Mouse (Mus musculus) lung, postnatal 10 days (tissue): ENCODE data around the gene Ncoa4.
"Not testable (repeated sequence)": the region's sequence is repeated elsewhere in the genome, so short reads cannot be mapped to it uniquely, and the experiment has no call there.

ENCODE experiments used
- DNase-seq: peaks from one replicate; pipeline ENCODE4 v3.0.0; 2021

Gene Ncoa4

GRCm38 (mm10) chr14:32159690-32160246 lies at the start of gene Ncoa4:
Gene Ncoa4 (plus strand): TSS chr14:32159865.
- peak; percentile 99 for DNase-seq

DNA sequence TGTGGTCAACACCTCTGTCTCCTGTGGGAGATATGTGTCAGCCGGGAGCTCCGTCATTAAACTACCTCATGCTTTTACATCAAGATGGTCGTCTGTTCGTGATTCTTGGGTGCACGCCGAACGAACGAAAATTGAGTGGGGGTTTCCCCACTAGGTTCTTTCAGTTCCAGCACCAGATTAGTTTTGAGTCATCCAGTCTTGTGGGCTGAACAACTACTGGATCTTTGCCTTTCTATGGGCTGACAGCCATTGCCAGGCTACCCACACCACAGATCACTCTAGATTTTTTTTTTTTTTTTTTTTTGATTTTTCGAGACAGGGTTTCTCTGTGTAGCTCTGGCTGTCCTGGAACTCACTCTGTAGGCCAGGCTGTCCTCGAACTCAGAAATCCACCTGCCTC lies 47.5 kb upstream of the Ncoa4 start:
- not testable (repeated sequence) for DNase-seq

DNA sequence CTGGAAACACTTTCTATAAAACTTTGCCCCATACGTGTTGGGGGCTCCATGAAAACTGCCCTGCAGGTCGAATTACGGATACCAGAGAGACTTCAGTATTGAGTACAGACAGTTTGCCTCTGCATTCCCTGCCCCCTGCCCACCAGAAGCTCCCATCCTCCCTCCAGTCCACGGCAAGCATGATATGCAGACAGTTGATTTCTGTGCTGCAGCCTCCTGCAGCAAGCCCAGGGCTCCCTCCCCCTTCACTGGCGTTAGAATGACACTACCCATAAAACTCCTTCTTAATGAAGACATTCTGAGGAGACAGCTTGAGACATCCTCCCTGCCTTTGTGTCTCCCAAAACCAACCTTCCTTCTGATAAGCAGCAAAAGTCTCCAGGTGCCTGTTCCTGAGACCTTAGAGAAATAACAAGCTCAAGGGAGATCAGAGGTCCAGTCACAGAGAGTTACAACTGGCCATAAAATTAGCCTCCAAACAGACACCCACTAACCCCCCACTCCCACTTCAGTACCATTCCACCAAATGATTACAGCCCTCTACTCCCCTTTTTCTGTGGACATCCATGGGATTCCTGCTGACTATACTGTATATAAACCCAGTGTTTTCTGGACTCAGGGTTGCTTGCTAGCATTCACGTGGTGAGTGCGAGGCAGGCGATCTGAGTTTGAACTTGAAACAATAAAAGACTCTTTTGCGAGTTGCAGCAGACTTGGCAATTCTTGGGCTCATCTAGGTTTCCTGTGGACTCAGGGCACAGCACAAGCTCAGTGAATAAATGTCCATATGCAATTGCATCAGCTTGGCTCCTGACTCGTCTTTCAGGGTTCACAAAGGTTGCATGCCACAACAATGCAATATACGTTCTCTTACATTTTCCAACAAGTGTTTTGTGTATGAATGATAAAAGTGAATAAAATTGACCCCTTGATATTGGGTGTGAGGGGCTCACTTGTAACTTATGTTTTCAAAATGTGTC lies 38.4 kb upstream of the Ncoa4 start:
- DNase-seq, result no peak

DNA sequence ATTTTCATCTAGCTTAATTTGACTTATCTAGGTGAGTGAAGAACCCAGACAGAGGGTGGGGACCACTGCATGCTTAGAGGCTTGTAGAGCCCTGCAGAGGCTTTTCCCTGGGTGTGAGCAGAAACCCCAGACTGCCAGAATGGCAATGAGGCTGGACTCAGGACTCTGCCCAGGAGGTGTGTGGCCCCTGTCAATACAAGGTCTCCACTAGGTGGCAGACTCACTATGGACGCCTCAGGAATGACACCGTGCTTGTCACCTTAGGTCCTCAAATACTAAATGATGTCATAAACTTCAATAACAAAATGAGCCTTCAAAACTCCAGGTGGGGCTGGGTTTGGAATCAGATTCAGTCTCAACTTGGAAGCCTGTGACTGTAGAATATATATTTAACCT lies 37.7 kb upstream of the Ncoa4 start:
- peak; percentile 37 for DNase-seq

GRCm38 (mm10) chr14:32124261-32124660 lies 35.4 kb upstream of the Ncoa4 start:
- no peak for DNase-seq

DNA sequence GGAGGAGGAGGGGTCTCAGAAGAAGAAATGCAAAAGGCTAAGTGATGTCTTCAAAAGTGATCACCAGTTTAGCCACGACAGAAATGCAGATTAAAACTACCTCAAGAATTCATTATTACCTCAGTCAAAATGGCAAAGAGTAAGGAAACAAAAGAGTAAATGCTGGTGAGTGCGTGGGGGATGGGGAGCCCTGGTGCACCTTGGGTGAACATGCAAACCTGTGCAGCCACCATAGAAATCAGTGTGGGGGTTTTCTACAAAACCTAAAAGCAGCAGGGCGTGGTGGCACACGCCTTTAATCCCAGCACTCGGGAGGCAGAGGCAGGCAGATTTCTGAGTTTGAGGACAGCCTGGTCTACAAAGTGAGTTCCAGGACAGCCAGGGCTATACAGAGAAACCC lies 34.4 kb upstream of the Ncoa4 start:
- not testable (repeated sequence) for DNase-seq

GRCm38 (mm10) chr14:32128409-32128808 lies 31.3 kb upstream of the Ncoa4 start:
- no peak for DNase-seq

- DNase-seq, result no peak
Measured at GRCm38 (mm10) chr14:32131836-32132235, 27.8 kb upstream of the Ncoa4 start.

- no peak for DNase-seq
Measured at GRCm38 (mm10) chr14:32134293-32134692, 25.4 kb upstream of the Ncoa4 start.

DNA sequence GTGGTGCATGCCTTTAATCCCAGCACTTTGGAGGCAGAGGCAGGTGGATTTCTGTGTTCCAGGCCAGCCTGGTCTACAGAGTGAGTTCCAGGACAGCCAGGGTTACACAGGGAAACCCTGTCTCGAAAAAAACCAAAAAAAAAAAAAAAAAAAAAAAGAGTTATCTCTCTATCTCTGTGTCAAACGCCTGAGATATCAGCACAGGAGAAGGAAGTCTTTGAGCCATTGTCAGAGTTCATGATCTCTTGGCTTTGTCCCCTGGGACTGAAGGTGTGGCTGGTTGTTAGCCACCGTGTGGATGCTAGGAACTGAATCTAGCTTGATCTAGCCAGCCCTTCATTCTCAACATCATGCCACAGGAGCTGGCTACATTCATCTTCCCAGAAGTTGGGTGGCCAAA lies 23.2 kb upstream of the Ncoa4 start:
- DNase-seq, result not testable (repeated sequence)

GRCm38 (mm10) chr14:32140359-32140965 lies 19.2 kb upstream of the Ncoa4 start:
- no peak for DNase-seq

- no peak for DNase-seq
Measured at GRCm38 (mm10) chr14:32141723-32142122, 17.9 kb upstream of the Ncoa4 start, which contains the start of gene Msmb. Gene Msmb (plus strand): TSS chr14:32142023.

DNA sequence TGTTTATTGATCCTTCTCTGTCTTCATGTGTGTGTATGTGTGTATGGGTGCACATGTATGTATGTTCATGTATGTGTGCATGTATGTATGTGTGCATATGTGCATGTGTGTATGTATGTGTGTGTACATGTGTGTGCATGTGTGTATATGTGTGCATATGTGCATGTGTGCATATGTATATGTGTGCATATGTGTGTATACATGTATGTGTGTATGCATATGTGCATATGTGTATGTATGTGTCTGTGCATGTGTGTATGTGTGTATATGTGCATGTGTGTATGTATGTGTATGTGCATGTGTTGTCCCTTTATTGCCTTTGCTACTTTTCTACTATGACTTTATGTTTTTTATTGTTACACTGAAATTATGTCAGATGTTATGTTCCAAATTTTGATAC lies 14.9 kb upstream of the Ncoa4 start:
- no peak for DNase-seq

DNA sequence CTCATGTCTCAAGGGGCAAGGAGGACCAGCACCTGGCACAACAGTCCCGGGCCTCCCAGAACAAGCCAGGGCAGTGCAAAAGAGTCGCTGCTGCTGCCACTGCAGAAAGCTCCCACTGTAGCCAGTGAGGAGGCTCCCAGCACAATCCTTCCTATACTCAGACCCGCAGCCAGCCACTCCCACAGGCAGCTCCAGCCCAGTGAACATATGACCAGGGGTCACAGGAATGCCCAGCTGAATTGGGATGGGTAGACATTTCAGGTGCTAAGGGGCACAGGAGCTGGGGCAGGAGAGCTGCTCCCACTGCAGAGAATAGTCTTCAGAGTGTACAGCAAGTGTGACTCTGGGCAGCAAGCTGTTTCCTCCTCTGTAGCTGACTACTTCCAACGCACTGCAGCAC lies 14.3 kb upstream of the Ncoa4 start:
- DNase-seq, result no peak

DNA sequence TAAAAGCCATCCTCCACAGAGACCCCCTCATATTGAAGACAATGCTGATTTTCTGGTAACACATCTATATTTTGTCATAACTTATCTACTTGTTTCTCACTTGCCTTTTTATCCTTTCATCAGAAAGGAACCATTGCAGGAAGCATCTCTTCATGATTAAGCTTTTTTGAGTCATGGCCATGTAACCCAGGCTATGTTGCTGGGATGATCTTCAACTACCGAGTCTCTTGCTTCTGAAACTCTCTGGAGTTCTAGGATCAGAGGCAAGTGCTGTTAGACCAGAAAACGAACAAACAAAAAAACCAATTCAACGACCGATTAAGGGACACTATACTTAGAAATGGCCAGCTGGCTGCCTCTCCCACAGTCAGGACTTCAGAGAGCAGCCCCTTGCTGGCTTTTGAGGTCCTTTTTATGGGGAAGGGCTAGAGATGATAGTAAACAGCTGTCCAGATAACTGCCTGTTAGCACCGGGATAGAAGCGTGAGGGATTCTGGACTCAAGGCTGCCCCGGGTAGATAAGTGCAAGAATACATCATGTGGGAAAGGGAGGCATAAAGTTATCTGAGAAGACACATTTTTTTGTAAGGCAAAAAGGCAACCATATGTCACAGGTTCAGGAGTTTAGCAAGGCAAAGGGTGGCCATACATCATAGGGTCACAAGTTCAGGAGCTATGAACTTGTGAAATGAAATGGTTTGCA lies 13.7 kb upstream of the Ncoa4 start:
- DNase-seq, result no peak

- no peak for DNase-seq
Measured at GRCm38 (mm10) chr14:32146578-32146977, 13.1 kb upstream of the Ncoa4 start.

DNA sequence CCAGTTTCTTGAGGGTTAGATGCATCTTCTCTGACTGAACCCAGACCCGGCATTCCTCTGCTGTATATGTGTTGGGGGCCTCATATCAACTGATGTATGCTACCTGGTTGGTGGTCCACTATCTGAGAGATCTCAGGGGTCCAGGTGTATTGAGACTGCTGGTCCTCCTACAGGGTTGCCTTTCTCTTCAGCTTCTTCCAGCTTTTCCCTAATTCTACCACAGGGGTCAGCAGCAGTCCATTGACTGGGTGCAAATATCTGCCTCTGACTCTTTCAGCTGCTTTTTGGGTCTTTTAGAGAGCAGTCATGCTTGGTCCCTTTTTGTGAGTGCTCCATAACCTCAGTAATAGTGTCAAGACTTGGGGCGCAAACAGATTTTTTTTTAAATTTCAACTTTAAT lies 8.8 kb upstream of the Ncoa4 start:
- no peak for DNase-seq

DNA sequence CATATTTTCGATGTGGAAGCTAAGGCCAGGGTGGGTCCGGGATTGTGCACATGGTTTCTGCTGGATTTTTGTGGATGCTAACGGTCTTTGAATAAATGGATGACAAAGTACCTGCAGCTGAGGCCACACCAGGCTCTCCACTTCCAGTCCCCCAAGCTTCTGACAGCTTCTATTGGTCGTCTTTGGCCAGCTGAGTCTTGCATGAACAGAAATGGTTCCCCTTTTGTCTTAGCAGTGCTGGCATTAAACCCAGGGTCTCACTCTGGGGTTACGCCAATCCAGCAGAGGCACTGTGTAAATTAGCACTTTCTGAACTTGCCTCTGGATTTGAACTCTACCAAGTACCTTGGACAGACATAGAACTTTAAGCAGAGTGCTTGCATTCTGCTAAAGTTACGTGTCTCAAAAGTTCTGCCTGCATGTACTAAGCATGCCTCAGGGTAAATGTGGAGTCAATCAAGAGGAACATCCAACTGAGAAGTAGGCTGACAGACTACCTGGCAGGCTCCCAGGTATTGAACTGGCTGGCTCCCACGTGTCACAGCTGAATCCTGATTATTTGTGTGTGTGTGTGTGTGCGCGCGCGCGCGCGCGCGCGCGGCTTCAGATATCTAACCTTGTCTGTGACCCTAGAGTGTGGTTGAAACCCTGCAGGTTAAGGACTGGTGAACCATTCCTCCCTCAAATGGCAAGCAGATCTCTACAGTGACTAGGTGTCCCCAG lies 7.3 kb upstream of the Ncoa4 start:
- DNase-seq, result no peak

GRCm38 (mm10) chr14:32153156-32153555 lies 6.5 kb upstream of the Ncoa4 start:
- DNase-seq, result no peak

GRCm38 (mm10) chr14:32154758-32155157 lies 4.9 kb upstream of the Ncoa4 start:
- no peak for DNase-seq

DNA sequence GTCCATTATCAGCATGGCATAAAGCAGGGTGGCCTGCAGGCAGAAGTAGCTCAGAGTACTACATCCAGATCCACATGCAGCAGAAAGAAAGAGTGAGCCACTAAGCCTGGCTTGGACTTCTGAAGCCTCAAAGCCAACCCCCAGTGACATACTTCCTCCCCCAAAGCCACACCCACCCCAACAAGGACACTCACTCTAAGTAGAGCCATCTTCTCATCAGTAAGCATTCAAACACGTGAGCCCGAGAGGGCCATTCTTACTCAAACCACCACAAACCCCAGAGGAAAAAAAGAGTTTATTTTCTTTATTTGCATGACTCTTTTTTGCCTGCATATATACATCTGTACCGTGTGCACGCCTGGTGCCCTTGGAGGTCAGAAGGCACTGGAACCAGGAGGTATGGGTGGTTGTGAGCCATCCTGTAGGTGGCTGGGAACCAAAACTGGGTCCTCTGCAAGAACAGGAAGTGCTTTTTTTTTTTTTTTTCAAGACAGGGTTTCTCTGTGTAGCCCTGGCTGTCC lies 455 bp upstream of the Ncoa4 start:
- DNase-seq, result peak; percentile 51

GRCm38 (mm10) chr14:32160563-32160962 lies 898 bp downstream of the Ncoa4 start:
- DNase-seq, result no peak
